Mouse (Mus musculus) liver, embryonic 14 days (tissue): Measurements from ENCODE around the gene Dapk2. TPM values are rescaled to one million over a fixed set of nuclear protein-coding genes. Genes with fewer than 3 reads are reported as not detected.

Experiments used
- polyA plus RNA-seq: library from polyadenylated mRNA; depleted of rRNA; stranded (reverse); fragments of >200 nt; gene quantifications from 2 replicates; pipeline ENCODE4 v1.2.3, GENCODE M21; 2012; rRNA removed

Dapk2 gene
- 10.4 and 13.4 TPM in 2 replicates for polyA plus RNA-seq

GRCm38 (mm10) chr9:66157958-66158830, at the start of gene Dapk2:
Dapk2 (plus strand) TSS chr9:66158223.

GRCm38 (mm10) chr9:66126456-66127192, 31.4 kb upstream of the Dapk2 start, which contains the start of the genes Snx1 and Ciao2a:
Snx1 (minus strand) TSS chr9:66126587.
Ciao2a (plus strand) TSS chr9:66126611.

Other genes starting within 250 kb of the Dapk2 start
- 5.0 and 5.6 TPM in 2 replicates for gene Trip4, start 249.4 kb upstream of the Dapk2 start, polyA plus RNA-seq
- gene Csnk1g1, start 249.3 kb upstream of the Dapk2 start, polyA plus RNA-seq: 2.6 and 3.0 TPM in 2 replicates
- gene Ppib, start 98.0 kb upstream of the Dapk2 start, polyA plus RNA-seq: 285 and 315 TPM in 2 replicates
- gene Snx22, start 88.5 kb upstream of the Dapk2 start, polyA plus RNA-seq: 29.0 and 35.2 TPM in 2 replicates
- 45.6 and 53.9 TPM in 2 replicates for gene Snx1, start 31.6 kb upstream of the Dapk2 start, polyA plus RNA-seq
- gene Ciao2a, start 31.6 kb upstream of the Dapk2 start, polyA plus RNA-seq: 44.4 and 63.5 TPM in 2 replicates
- gene Herc1, start 192.2 kb downstream of the Dapk2 start, polyA plus RNA-seq: 22.7 and 26.3 TPM in 2 replicates